Mouse (Mus musculus): Measurements from ENCODE around the gene Uck1. TPM values are rescaled to one million over a fixed set of nuclear protein-coding genes. Genes with fewer than 3 reads are reported as not detected.

The Uck1 gene
- 223 and 258 TPM in 2 replicates for polyA plus RNA-seq (2012; rRNA removed; ENCODE audit: low replicate concordance)

DNA sequence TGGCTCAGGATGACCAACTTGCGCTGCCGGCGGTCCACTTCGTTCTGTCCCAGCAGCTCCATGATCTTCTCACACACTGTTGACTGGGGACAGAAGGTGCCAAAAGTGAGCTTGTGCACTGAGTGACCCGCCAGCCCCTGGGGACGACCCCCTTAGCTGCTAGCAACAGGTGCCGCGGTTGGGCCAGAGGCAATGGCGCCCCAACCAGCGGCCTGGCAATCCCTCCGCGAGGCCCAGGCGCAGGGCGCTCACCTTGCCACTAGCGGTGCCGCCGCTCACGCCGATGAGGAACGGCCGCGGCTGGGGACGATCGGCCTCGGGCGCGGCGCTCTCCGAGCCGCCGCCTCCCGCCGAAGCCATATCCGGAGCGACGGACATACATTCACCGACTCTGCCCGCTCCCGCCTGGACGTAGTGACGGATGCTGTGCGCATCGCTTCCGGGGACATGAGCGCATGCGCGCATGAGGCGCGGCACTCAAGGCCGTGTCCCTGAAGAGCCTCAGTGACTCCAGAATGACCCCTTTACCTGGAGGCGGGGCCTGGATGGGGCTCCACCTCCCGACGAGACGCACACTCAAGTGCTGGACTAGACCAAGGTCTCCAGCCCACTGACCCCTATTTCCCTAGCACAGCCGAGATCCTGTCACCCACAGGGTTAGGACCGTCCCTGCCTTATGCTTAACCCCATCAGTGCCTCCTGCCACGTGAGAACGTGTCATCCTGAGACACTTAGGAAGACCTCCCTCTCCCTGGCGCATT, at the start of gene Uck1:
Gene Uck1 (minus strand): TSS at position 503 of the 761 bp plus-strand sequence.

GRCm38 (mm10) chr2:32287923-32288367, 28.0 kb upstream of the Uck1 start, which contains the start of gene Swi5:
Gene Swi5 (minus strand): TSS chr2:32288075.

GRCm38 (mm10) chr2:32287334-32287840, 27.4 kb upstream of the Uck1 start, which contains the start of gene Golga2:
Gene Golga2 (plus strand): TSS chr2:32287384.

DNA sequence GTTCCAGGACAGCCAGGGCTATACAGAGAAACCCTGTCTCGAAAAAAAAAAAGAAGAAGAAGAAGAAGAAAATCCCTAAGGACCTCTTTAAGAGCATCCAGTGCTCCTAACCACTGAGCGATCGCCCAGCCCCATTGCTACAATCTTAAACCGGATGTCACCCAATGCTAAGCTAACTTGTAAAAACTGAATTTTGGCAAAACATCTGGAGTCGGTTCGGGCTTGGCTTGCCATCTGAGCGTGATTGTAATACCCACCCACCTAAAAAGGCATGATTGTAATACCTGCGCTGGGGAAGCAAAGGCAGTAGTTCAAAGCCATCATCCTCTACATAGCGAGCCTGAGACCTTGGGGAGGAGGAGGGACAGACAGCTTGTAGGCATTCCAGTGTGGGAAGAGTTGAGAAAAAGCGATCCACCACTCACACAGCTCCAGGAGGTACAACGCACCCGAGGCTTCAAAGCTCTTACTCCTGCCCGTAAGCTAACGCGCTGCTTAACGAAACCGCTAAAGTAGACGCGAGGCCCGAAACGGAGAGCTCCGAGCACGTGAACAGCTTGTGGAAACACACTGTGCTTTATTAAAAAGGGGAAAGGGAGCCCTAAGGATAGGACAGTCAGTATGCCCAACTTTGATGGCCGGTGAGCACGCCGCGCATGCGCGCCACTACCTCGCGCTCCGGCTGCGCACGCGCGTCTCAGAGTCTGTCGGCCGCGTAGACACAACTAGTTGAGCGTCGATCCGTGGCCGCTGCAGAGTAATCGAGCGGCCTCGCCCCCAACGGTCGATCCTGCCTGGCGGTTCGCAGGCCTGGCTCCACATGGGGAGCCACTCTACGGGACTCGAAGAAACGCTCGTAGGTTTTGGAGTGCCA, 23.8 kb downstream of the Uck1 start, which contains the start of gene Pomt1:
Gene Pomt1 (plus strand): TSS at position 705 of the 874 bp plus-strand sequence.

Other genes starting within 250 kb of the Uck1 start
- gene Fam78a, start 175.3 kb downstream of the Uck1 start, polyA plus RNA-seq (2012; rRNA removed; ENCODE audit: low replicate concordance), result 19.5 and 37.4 TPM in 2 replicates
- gene Plpp7, start 164.6 kb downstream of the Uck1 start, polyA plus RNA-seq (2012; rRNA removed; ENCODE audit: low replicate concordance), result 10.3 and 77.3 TPM in 2 replicates
- 48.9 and 76.3 TPM in 2 replicates for gene Prrc2b, start 109.1 kb downstream of the Uck1 start, polyA plus RNA-seq (2012; rRNA removed; ENCODE audit: low replicate concordance)
- gene Pomt1, start 23.6 kb downstream of the Uck1 start, polyA plus RNA-seq (2012; rRNA removed; ENCODE audit: low replicate concordance), result 42.2 and 44.4 TPM in 2 replicates
- gene Golga2, start 27.2 kb upstream of the Uck1 start, polyA plus RNA-seq (2012; rRNA removed; ENCODE audit: low replicate concordance), result 30.7 and 36.5 TPM in 2 replicates
- 142 and 186 TPM in 2 replicates for gene Swi5, start 27.9 kb upstream of the Uck1 start, polyA plus RNA-seq (2012; rRNA removed; ENCODE audit: low replicate concordance)
- gene Ciz1, start 92.2 kb upstream of the Uck1 start, polyA plus RNA-seq (2012; rRNA removed; ENCODE audit: low replicate concordance), result 264 and 330 TPM in 2 replicates
- 120 and 279 TPM in 2 replicates for gene Dnm1, start 93.2 kb upstream of the Uck1 start, polyA plus RNA-seq (2012; rRNA removed; ENCODE audit: low replicate concordance)
- 333 and 396 TPM in 2 replicates for gene 1110008P14Rik, start 121.8 kb upstream of the Uck1 start, polyA plus RNA-seq (2012; rRNA removed; ENCODE audit: low replicate concordance)
- gene Lcn2, start 128.1 kb upstream of the Uck1 start, polyA plus RNA-seq (2012; rRNA removed; ENCODE audit: low replicate concordance), result 199 and 205 TPM in 2 replicates
- 34.1 and 62.0 TPM in 2 replicates for gene Ptges2, start 135.7 kb upstream of the Uck1 start, polyA plus RNA-seq (2012; rRNA removed; ENCODE audit: low replicate concordance)
- gene Naif1, start 190.3 kb upstream of the Uck1 start, polyA plus RNA-seq (2012; rRNA removed; ENCODE audit: low replicate concordance), result 6.2 and 7.5 TPM in 2 replicates
- gene Slc25a25, start 191.3 kb upstream of the Uck1 start, polyA plus RNA-seq (2012; rRNA removed; ENCODE audit: low replicate concordance), result 24.3 and 27.5 TPM in 2 replicates

All from mammary gland, adult 2 months (tissue).